Mouse (Mus musculus): ENCODE measurements around the gene Plxnb1. TPM values are rescaled to one million over a fixed set of nuclear protein-coding genes. Genes with fewer than 3 reads are reported as not detected.
"Not testable (repeated sequence)": the region's sequence is repeated elsewhere in the genome, so short reads cannot be mapped to it uniquely, and the experiment has no call there.

Gene Plxnb1
- polyA plus RNA-seq, 1 experiment: 32.6 TPM

- DNase-seq (ENCODE audit: extremely low spot score in 1 of 2, low spot score in 1 of 2): no peak
Observed at GRCm38 (mm10) chr9:109125481-109125880, 30.3 kb downstream of the Plxnb1 start.

- no peak for DNase-seq (ENCODE audit: extremely low spot score in 1 of 2, low spot score in 1 of 2)
Observed at GRCm38 (mm10) chr9:109127076-109127475, 31.9 kb downstream of the Plxnb1 start.

- DNase-seq (ENCODE audit: extremely low spot score in 1 of 2, low spot score in 1 of 2): peak in 1 of 2 experiments; percentile 59
Observed at GRCm38 (mm10) chr9:109128211-109128610, 33.0 kb downstream of the Plxnb1 start.

DNA sequence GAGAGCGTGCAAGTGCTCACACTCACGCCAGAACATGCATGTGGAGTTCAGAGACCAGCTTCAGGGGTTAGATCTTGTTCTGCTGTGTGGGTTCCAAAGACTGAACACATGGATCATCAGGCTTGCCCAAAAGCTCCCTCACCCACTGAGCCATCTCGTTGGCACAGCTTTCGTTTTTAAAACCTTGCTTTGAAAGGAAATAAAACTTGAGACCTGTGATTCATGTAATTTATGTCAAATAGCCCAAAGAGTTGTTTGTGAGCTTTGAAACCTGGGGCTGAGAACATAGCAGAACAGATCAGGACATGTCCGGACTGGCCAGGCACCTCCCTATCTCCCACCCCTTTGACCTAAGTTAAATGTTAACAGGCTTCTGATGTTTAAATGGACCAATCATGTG, 34.9 kb downstream of the Plxnb1 start:
- DNase-seq (ENCODE audit: extremely low spot score in 1 of 2, low spot score in 1 of 2): no peak

DNA sequence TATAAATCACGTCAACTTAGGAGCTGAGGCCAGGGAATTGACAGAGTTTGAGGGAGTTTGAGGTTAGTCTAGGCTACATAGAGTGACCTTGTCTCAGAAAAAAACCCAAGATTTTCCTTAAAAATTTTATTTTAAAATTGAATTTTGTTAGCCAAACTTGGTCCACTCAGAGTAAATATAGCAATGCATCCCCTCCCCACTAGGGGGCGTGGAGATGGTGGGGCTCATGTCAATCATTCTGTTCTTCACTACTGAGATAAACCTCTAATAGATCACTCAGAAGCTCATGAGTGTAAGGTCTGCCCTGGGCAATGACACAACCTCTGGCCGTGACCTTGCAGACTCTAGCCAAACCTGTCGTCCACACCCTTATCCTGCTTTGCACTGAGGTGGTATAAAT, 45.2 kb downstream of the Plxnb1 start:
- DNase-seq (ENCODE audit: extremely low spot score in 1 of 2, low spot score in 1 of 2): not testable (repeated sequence)

DNA sequence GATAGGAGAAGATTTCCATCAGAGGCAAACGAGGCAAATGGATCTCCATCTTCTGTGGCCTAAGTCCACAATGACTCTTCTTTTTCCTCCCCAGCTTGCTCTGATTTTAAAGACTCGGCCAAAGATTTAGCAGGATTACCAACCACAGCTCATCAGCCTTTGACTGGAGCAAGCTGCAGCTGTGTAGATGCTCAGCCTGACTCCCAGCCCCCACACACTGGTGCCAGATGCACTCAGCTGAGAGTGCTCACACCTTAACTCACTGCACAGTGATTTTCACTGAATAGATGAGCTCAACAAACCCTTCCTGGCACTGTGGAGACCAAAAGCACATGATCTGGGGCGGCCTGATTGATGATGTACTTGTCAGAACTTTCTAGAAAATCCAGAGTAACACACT, 66.8 kb downstream of the Plxnb1 start, which contains the start of gene Fbxw21:
Gene Fbxw21, minus strand, starts transcription at position 101 of the 400 bp plus-strand sequence.
- no peak for DNase-seq (ENCODE audit: extremely low spot score in 1 of 2, low spot score in 1 of 2)

GRCm38 (mm10) chr9:109167316-109167715, 72.1 kb downstream of the Plxnb1 start:
- DNase-seq (ENCODE audit: extremely low spot score in 1 of 2, low spot score in 1 of 2): no peak

Other genes starting within 250 kb of the Plxnb1 start
- 19.5 and 20.7 TPM in 2 replicates for gene Slc26a6, start 242.1 kb upstream of the Plxnb1 start, polyA plus RNA-seq (2012; rRNA removed)
- gene Tmem89, start 180.8 kb upstream of the Plxnb1 start, polyA plus RNA-seq (2012; rRNA removed): 0.50 TPM in 2 replicates
- 467 and 477 TPM in 2 replicates for gene Uqcrc1, start 158.8 kb upstream of the Plxnb1 start, polyA plus RNA-seq (2012; rRNA removed)
- 12.1 and 13.2 TPM in 2 replicates for gene Col7a1, start 141.8 kb upstream of the Plxnb1 start, polyA plus RNA-seq (2012; rRNA removed)
- gene Ucn2, start 109.4 kb upstream of the Plxnb1 start, polyA plus RNA-seq (2012; rRNA removed): 0.38 and 0.92 TPM in 2 replicates
- gene Pfkfb4, start 103.6 kb upstream of the Plxnb1 start, polyA plus RNA-seq (2012; rRNA removed): 17.9 and 18.1 TPM in 2 replicates
- gene Shisa5, start 56.8 kb upstream of the Plxnb1 start, polyA plus RNA-seq (2012; rRNA removed): 101 and 107 TPM in 2 replicates
- gene Trex1, start 35.7 kb upstream of the Plxnb1 start, polyA plus RNA-seq (2012; rRNA removed): 36.9 and 43.5 TPM in 2 replicates
- 35.6 and 37.6 TPM in 2 replicates for gene Atrip, start 21.3 kb upstream of the Plxnb1 start, polyA plus RNA-seq (2012; rRNA removed)
- 5.9 and 6.0 TPM in 2 replicates for gene Ccdc51, start 12.9 kb upstream of the Plxnb1 start, polyA plus RNA-seq (2012; rRNA removed)
- 173 and 184 TPM in 2 replicates for gene Tma7, start 12.8 kb upstream of the Plxnb1 start, polyA plus RNA-seq (2012; rRNA removed)
- not detected in 2 replicates for gene Fbxw21, start 66.7 kb downstream of the Plxnb1 start, polyA plus RNA-seq (2012; rRNA removed)
- not detected in 2 replicates for gene Fbxw13, start 100.6 kb downstream of the Plxnb1 start, polyA plus RNA-seq (2012; rRNA removed)
- gene Fbxw20, start 139.4 kb downstream of the Plxnb1 start, polyA plus RNA-seq (2012; rRNA removed): not detected in 2 replicates
- 0.06 TPM in 1 of 2 replicates, not detected in the other for gene Fbxw14, start 192.3 kb downstream of the Plxnb1 start, polyA plus RNA-seq (2012; rRNA removed)
- gene Fbxw28, start 244.3 kb downstream of the Plxnb1 start, polyA plus RNA-seq (2012; rRNA removed): not detected in 2 replicates

Data from frontal cortex, adult 2 months (tissue).